Mouse (Mus musculus): Measurements from ENCODE around the gene Svop. TPM values are rescaled to one million over a fixed set of nuclear protein-coding genes. Genes with fewer than 3 reads are reported as not detected.

The Svop gene
- polyA plus RNA-seq, 1 experiment from 2014 or later = 93.9 TPM

- Histone ChIP-seq H3K4me2 (peak overlapping the region; percentile 81), H3K27me3 (no peaks in the 10 kb centered on the region), H3K9ac (peak overlapping the region; percentile 84), H3K27ac (replicated peaks) (peak overlapping the region; percentile 84), H3K9me3 (no peaks in the 10 kb centered on the region), H3K4me3 (peak overlapping the region; percentile 69), H3K36me3 (peaks cover 11% of the 10 kb centered on the region), H3K4me1 (replicated peaks) (peaks cover 28% of the 10 kb centered on the region)
- peak; percentile 74 for ATAC-seq (ENCODE audit: low FRiP score, low read depth)
- 3% methylated on average over 41 of the region's 64 CpGs for WGBS
Observed at GRCm38 (mm10) chr5:114100390-114101099, 9.2 kb upstream of the Svop start.

DNA sequence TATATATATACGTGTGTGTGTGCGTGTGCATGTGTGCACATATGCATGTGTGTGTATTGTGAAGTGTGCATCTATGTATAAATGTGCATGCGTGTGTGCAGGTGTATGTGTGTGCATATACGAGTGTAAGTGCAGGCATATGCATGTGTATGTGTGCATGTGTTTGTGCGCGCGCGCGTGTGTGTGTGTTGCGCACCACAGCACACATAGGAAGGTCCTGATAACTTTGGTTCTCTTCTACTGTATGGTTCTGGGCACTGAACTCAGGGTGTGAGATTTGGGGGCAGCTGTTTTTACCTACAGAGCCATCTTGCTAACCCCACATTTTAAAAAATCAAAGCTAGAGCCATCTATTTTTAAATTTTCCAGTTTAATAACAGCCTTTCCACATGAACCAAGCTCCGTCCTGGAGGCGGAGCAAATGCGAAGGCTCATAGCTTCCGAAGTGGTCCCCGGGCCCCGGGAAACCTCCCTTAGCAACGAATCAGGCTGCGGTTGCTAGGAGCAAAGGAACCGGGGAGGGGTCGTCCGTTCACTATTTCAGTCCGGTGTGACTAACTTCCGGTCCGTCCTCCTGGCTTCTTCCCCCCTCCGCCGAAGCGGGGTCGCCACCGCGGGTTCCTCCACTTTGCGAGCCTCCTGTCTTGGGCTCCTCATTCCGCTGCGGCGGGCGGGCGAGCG lies 8.5 kb upstream of the Svop start:
- peak; percentile 94 for ATAC-seq (ENCODE audit: low FRiP score, low read depth)
- Histone ChIP-seq H3K36me3 (peaks cover 10% of the 10 kb centered on the region), H3K9me3 (no peaks in the 10 kb centered on the region), H3K27ac (replicated peaks) (peak overlapping the region; percentile 84), H3K4me2 (peak overlapping the region; percentile 81), H3K27me3 (no peaks in the 10 kb centered on the region), H3K4me3 (peak overlapping the region; percentile 69), H3K9ac (peak overlapping the region; percentile 84), H3K4me1 (replicated peaks) (peaks cover 28% of the 10 kb centered on the region)
- 7% methylated on average over 37 of the region's 37 CpGs for WGBS

- 8% methylated on average over 7 of the region's 7 CpGs for WGBS
- Histone ChIP-seq H3K9me3 (no peaks in the 10 kb centered on the region), H3K27me3 (no peaks in the 10 kb centered on the region), H3K9ac (peak overlapping the region; percentile 86), H3K36me3 (no peaks in the 10 kb centered on the region), H3K4me1 (replicated peaks) (peaks cover 23% of the 10 kb centered on the region), H3K4me2 (peak overlapping the region; percentile 62), H3K4me3 (peak overlapping the region; percentile 67), H3K27ac (replicated peaks) (peak overlapping the region; percentile 92)
- ATAC-seq (ENCODE audit: low FRiP score, low read depth) = peak; percentile 44; the same call in 1 of the 2 replicates
Observed at GRCm38 (mm10) chr5:114090421-114091013, 853 bp downstream of the Svop start.

DNA sequence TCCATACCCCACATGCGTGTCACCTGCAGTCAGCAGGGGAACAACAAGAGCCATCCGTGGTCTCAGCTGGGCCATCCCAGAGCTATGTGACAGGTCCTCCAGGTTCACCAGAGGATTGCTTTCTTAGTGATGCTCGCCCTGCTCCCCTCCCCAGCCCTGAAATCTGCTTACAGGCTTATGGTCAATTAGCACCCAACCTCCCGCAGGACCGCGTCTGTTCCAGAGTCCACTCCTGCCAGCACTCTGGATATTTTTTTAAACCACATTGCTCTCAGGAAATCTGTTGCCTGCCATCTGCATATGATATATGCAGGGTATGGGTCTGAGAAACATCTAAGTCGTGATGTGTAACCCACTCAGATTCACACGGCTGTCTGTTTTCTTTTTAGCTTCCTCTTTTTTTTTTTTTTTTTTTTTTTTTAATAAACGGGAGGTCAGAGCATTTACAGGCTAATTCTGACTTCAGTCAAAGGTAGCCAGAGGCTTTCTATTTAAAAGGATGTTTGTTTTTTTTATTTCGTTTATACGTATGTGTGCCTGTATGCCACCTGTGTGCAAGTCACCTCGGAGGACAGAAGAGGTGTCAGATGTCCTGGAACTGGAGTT lies 3.4 kb downstream of the Svop start:
- H3K4me3 ChIP-seq = no peak overlapping the region
- no peaks in the 10 kb centered on the region for H3K27me3 ChIP-seq
- WGBS = 78% methylated on average over 12 of the region's 12 CpGs
- H3K27ac ChIP-seq (replicated peaks) = no peak overlapping the region
- H3K36me3 ChIP-seq = no peaks in the 10 kb centered on the region; the same call in 1 of the 2 replicates
- H3K9ac ChIP-seq = no peak overlapping the region
- no peaks in the 10 kb centered on the region for H3K9me3 ChIP-seq
- H3K4me2 ChIP-seq = no peak overlapping the region
- H3K4me1 ChIP-seq (replicated peaks) = peaks cover 23% of the 10 kb centered on the region
- ATAC-seq (ENCODE audit: low FRiP score, low read depth) = no peak

- Histone ChIP-seq H3K4me1 (replicated peaks) (peaks cover 17% of the 10 kb centered on the region), H3K9ac (no peak overlapping the region), H3K9me3 (no peaks in the 10 kb centered on the region), H3K36me3 (no peaks in the 10 kb centered on the region; the same call in 1 of the 2 replicates), H3K4me3 (no peak overlapping the region), H3K27ac (replicated peaks) (no peak overlapping the region), H3K4me2 (no peak overlapping the region), H3K27me3 (no peaks in the 10 kb centered on the region)
- 81% methylated on average over 14 of the region's 14 CpGs for WGBS
- ATAC-seq (ENCODE audit: low FRiP score, low read depth) = no peak
Observed at GRCm38 (mm10) chr5:114085501-114085900, 5.9 kb downstream of the Svop start.

DNA sequence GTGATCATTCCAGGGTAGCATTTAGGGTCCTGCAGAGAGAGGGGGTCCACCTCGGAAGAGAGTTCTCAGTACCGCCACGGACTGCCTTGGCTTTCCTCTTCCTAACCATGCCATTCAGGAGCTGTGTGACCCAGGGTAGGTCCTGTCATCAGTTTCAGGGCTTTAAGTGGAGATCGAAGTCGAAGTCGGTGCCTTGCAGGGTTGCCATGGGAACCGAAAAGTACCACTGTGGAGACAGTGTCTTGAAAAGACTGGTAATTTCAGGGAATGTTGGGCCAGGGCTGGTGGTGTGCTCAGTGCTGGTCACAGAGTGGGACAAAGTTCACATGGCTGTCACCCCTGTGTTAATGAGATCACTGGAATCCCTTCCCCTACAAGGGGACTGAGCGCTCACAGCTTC lies 14.4 kb downstream of the Svop start:
- H3K9ac ChIP-seq = no peak overlapping the region
- H3K27ac ChIP-seq (replicated peaks) = no peak overlapping the region
- H3K4me2 ChIP-seq = no peak overlapping the region
- ATAC-seq (ENCODE audit: low FRiP score, low read depth) = no peak
- H3K27me3 ChIP-seq = no peaks in the 10 kb centered on the region
- H3K4me3 ChIP-seq = no peak overlapping the region
- no peaks in the 10 kb centered on the region for H3K9me3 ChIP-seq
- peaks cover 4% of the 10 kb centered on the region; the same call in 1 of the 2 replicates for H3K4me1 ChIP-seq (replicated peaks)
- H3K36me3 ChIP-seq = no peaks in the 10 kb centered on the region
- 42% methylated on average over 8 of the region's 8 CpGs for WGBS

DNA sequence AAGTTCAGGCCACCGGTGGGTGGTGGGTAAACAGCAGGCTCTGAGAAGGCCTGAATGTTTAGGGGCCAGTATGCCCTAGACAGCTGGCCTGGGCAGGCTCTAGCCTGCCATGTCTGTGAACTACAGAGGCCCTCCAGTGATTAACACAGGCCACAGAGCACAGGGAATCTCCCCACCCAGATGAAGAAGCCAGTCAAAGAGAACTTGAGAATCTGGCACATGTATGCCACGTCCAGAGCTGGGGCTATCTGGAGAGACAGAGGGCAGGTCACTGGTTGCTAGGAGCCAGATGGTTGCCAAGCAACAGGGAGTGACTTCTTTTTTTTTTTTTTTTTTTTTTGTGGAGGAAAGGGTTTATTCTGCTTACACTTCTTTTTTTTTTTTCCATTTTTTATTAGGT lies 19.1 kb downstream of the Svop start:
- H3K27ac ChIP-seq (replicated peaks) = no peak overlapping the region

GRCm38 (mm10) chr5:114070858-114071257 lies 20.5 kb downstream of the Svop start:
- no peak overlapping the region for H3K4me3 ChIP-seq
- H3K27me3 ChIP-seq = no peaks in the 10 kb centered on the region
- H3K4me1 ChIP-seq (replicated peaks) = peaks cover 4% of the 10 kb centered on the region; the same call in 1 of the 2 replicates
- 0 out of 2 replicates have a peak, but pooled peaks cover 3% of the 10 kb centered on the region for H3K36me3 ChIP-seq
- WGBS = 95% methylated on average over 4 of the region's 4 CpGs
- no peak overlapping the region for H3K4me2 ChIP-seq
- no peaks in the 10 kb centered on the region for H3K9me3 ChIP-seq
- H3K9ac ChIP-seq = no peak overlapping the region
- H3K27ac ChIP-seq (replicated peaks) = no peak overlapping the region
- ATAC-seq (ENCODE audit: low FRiP score, low read depth) = no peak

More for the DNA sequence above, 19.1 kb downstream of the Svop start:
- Histone ChIP-seq H3K36me3 (0 out of 2 replicates have a peak, but pooled peaks cover 3% of the 10 kb centered on the region), H3K27me3 (no peaks in the 10 kb centered on the region), H3K4me1 (replicated peaks) (peaks cover 4% of the 10 kb centered on the region; the same call in 1 of the 2 replicates), H3K9ac (no peak overlapping the region), H3K9me3 (no peaks in the 10 kb centered on the region), H3K4me3 (no peak overlapping the region), H3K4me2 (no peak overlapping the region)
- 36% methylated on average over 2 of the region's 2 CpGs for WGBS
- ATAC-seq (ENCODE audit: low FRiP score, low read depth) = no peak

DNA sequence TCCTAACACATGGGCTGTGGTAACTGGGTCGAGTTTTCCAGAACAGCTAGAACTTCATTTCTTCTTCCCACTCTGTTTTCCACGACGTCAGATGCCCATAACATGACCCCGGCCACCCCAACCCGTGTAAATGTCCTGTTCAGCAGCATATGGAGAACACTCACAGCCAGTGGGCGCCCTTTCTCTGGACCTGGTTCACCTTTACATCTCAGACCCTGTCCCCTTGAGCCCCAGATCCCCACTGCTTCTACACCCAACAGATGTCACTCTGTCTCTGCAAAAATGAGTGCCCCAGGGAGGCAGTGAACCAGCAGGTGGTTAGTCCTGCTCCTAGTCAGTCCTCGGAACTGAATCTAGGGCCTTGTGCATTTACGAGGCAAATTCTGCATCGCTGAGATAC lies 23.4 kb downstream of the Svop start:
- Histone ChIP-seq H3K9me3 (no peaks in the 10 kb centered on the region), H3K27ac (replicated peaks) (no peak overlapping the region), H3K27me3 (no peaks in the 10 kb centered on the region), H3K9ac (no peak overlapping the region), H3K4me2 (no peak overlapping the region), H3K4me3 (no peak overlapping the region), H3K36me3 (peaks cover 8% of the 10 kb centered on the region), H3K4me1 (replicated peaks) (peaks cover 4% of the 10 kb centered on the region; the same call in 1 of the 2 replicates)
- no peak for ATAC-seq (ENCODE audit: low FRiP score, low read depth)
- 78% methylated on average over 9 of the region's 9 CpGs for WGBS

DNA sequence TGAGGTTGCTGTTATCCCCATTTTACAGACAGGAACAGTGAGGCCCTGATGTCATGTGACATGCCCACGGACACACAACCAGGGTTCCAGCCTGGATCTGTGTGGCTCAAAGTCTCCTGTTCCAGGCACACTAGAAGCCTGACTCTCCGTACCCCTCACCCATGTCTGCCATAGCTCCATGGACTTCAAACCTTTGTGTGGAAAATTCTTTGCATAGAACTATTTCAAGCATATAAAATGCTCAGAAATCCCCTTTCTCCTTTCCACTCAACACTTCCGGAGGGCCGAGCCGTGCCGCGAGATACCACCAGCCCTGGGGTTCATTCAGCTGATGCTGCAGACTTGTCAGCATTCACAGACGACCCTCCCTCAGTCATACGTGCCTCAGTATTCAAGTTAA lies 23.8 kb downstream of the Svop start:
- Histone ChIP-seq H3K4me1 (replicated peaks) (peaks cover 4% of the 10 kb centered on the region; the same call in 1 of the 2 replicates), H3K27ac (replicated peaks) (no peak overlapping the region), H3K9me3 (no peaks in the 10 kb centered on the region), H3K4me3 (no peak overlapping the region), H3K4me2 (no peak overlapping the region), H3K36me3 (peaks cover 11% of the 10 kb centered on the region), H3K9ac (no peak overlapping the region), H3K27me3 (no peaks in the 10 kb centered on the region)
- 82% methylated on average over 9 of the region's 9 CpGs for WGBS
- ATAC-seq (ENCODE audit: low FRiP score, low read depth) = no peak

- H3K36me3 ChIP-seq = peaks cover 11% of the 10 kb centered on the region
- WGBS = 56% methylated on average over 6 of the region's 6 CpGs
- ATAC-seq (ENCODE audit: low FRiP score, low read depth) = no peak
Observed at GRCm38 (mm10) chr5:114066601-114067000, 24.8 kb downstream of the Svop start.

GRCm38 (mm10) chr5:114065161-114065560 lies 26.2 kb downstream of the Svop start, which contains the start of gene Usp30:
TSS of gene Usp30 (plus strand) at chr5:114065461.
- Histone ChIP-seq H3K9ac (no peak within 1 kb of the TSS), H3K9me3 (no peaks in the 10 kb centered on the region), H3K36me3 (peaks cover 11% of the 10 kb centered on the region), H3K4me2 (no peak within 1 kb of the TSS), H3K4me1 (replicated peaks) (no peaks in the 10 kb centered on the region), H3K4me3 (no peak within 1 kb of the TSS), H3K27ac (replicated peaks) (no peak within 1 kb of the TSS), H3K27me3 (no peaks in the 10 kb centered on the region)
- ATAC-seq (ENCODE audit: low FRiP score, low read depth) = no peak
- 94% methylated on average over 6 of the region's 6 CpGs for WGBS

More at GRCm38 (mm10) chr5:114066601-114067000, 24.8 kb downstream of the Svop start:
- H3K4me3 ChIP-seq = no peak overlapping the region
- H3K4me1 ChIP-seq (replicated peaks) = no peaks in the 10 kb centered on the region
- no peaks in the 10 kb centered on the region for H3K9me3 ChIP-seq
- H3K27ac ChIP-seq (replicated peaks) = no peak overlapping the region
- H3K9ac ChIP-seq = no peak overlapping the region
- H3K4me2 ChIP-seq = no peak overlapping the region
- no peaks in the 10 kb centered on the region for H3K27me3 ChIP-seq
